Mouse (Mus musculus) gastrocnemius, postnatal 10 days (tissue): ENCODE data around the gene Rhbdl1. TPM values are rescaled to one million over a fixed set of nuclear protein-coding genes. Genes with fewer than 3 reads are reported as not detected.
"Not testable (repeated sequence)": the region's sequence is repeated elsewhere in the genome, so short reads cannot be mapped to it uniquely, and the experiment has no call there.

Experiments
- DNase-seq: peaks from one replicate; pipeline ENCODE4 v3.0.0; 2021; ENCODE audit warnings: mixed read lengths
- total RNA-seq, 2 experiments: library from RNA; stranded (reverse); gene quantifications; 2 replicates each; pipeline ENCODE4 v1.2.3; 2021

Gene Rhbdl1
- total RNA-seq, 2 experiments from 2014 or later: 9.8 to 10.9 TPM

GRCm38 (mm10) chr17:25872676-25873075 lies 35.6 kb upstream of the Rhbdl1 start:
- no peak for DNase-seq

- not testable (repeated sequence) for DNase-seq
Measured at GRCm38 (mm10) chr17:25871566-25871965, 34.5 kb upstream of the Rhbdl1 start.

GRCm38 (mm10) chr17:25869954-25870353 lies 32.9 kb upstream of the Rhbdl1 start:
- no peak for DNase-seq

- DNase-seq: no peak
Measured at GRCm38 (mm10) chr17:25869498-25869897, 32.4 kb upstream of the Rhbdl1 start.

GRCm38 (mm10) chr17:25868601-25869191 lies 31.6 kb upstream of the Rhbdl1 start, which contains the start of gene Mcrip2:
Gene Mcrip2, minus strand, starts transcription at chr17:25868764.
- DNase-seq: peak; percentile 69

- peak; percentile 65 for DNase-seq
Measured at GRCm38 (mm10) chr17:25867836-25868600, 30.9 kb upstream of the Rhbdl1 start.

- no peak for DNase-seq
Measured at GRCm38 (mm10) chr17:25867509-25867835, 30.4 kb upstream of the Rhbdl1 start.

- DNase-seq: no peak
Measured at GRCm38 (mm10) chr17:25866172-25866571, 29.1 kb upstream of the Rhbdl1 start.

GRCm38 (mm10) chr17:25865288-25865687 lies 28.2 kb upstream of the Rhbdl1 start:
- no peak for DNase-seq

GRCm38 (mm10) chr17:25864311-25864710 lies 27.2 kb upstream of the Rhbdl1 start:
- no peak for DNase-seq

GRCm38 (mm10) chr17:25863681-25864080 lies 26.6 kb upstream of the Rhbdl1 start:
- DNase-seq: no peak

GRCm38 (mm10) chr17:25861704-25862612 lies 24.9 kb upstream of the Rhbdl1 start:
- no peak for DNase-seq

- DNase-seq: peak; percentile 83
Measured at GRCm38 (mm10) chr17:25860832-25861703, 24.0 kb upstream of the Rhbdl1 start, which contains the start of gene Wdr90. Gene Wdr90, minus strand, starts transcription at chr17:25861501.

GRCm38 (mm10) chr17:25860229-25860628 lies 23.1 kb upstream of the Rhbdl1 start:
- no peak for DNase-seq

GRCm38 (mm10) chr17:25844396-25844901 lies 7.4 kb upstream of the Rhbdl1 start, which contains the start of gene Rhot2:
Gene Rhot2, minus strand, starts transcription at chr17:25844851.
- peak; percentile 93 for DNase-seq

- no peak for DNase-seq
Measured at GRCm38 (mm10) chr17:25843636-25844395, 6.7 kb upstream of the Rhbdl1 start.

GRCm38 (mm10) chr17:25843122-25843521 lies 6.0 kb upstream of the Rhbdl1 start:
- no peak for DNase-seq

GRCm38 (mm10) chr17:25842509-25842908 lies 5.4 kb upstream of the Rhbdl1 start:
- no peak for DNase-seq

GRCm38 (mm10) chr17:25841117-25841880 lies 4.2 kb upstream of the Rhbdl1 start, which contains the start of gene Gm20683:
Gene Gm20683, minus strand, starts transcription at chr17:25841763.
- DNase-seq: no peak

GRCm38 (mm10) chr17:25840519-25840918 lies 3.4 kb upstream of the Rhbdl1 start:
- DNase-seq: no peak
